Mouse (Mus musculus) lung, adult 18-20 months (tissue): ENCODE measurements around the gene Noxo1.

Source experiments
- DNase-seq, 2 experiments: peaks; one replicate each; pipeline ENCODE4 v3.0.0; 2022; ENCODE audit warnings: mixed read lengths in 2 of 2

Noxo1 gene

GRCm38 (mm10) chr17:24744381-24744780, 48.3 kb downstream of the Noxo1 start:
- no peak for DNase-seq

DNA sequence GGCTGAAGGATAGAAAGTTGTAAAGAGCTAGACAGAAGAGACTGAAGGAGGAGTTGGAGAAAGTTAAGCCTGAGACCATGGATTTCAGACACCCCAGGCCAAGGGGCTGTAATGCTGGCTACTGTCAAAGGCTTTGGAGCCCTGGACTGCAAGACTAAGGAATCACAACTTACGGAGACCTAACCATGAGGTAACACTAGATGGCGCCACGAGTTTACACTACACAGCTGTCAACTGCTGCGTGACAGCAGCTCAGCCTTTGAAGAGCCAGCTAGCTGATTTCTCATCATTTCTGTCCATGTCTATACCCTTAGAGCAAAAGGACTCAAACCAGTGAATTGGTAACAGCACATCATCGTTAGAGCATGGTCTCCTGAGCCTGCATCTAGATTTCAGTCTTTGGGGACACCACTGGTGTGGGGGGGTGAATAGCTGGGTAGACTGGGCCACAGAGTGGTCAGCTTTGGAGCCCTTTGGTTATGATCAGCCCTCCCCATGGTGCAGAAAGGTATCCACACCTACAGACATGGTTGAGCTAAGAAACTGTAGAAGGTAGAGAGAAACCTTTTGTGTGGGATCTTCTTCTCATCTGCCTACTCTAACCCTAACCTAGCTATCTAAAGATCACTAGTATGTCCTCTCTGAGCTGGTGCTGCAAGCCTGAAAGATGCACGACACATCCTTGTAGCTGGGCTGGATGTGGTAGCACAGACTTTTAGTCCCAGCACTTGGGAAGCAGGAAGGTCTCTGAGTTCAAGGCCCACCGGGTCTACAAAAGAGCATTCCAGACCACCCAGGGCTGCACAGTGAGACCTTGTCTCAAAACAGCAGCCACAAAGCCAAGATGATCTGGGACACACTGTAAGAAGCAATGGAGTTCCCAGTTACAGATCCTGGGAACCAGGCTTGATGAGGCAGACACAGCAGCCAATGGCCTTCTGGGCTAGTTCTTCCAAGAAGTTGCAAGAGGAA, 49.8 kb downstream of the Noxo1 start:
- peak; percentile 79 to 83 for DNase-seq

DNA sequence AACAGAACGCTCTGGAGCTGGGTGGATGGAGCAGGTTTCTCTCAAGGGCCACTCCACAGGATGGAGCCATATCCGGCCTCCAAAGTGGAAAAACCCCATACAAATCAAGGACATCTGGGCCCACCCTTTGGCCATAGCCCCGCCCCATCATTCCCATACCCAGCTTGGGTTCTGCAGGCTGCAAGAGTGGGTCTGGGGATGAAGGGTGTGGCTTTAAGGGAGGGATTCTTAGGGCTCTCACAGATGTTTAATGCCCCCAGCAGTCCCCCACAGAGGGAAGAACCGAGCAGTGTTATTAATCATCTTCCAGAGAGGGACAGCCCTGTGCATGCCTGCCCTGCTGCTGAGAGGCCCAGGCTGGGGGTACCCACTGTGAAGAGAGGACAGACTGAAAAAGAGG, 51.0 kb downstream of the Noxo1 start:
- DNase-seq: no peak
